Mouse (Mus musculus) neural tube, embryonic 14.5 days (tissue): ENCODE data around the gene Tmem184c. TPM values are rescaled to one million over a fixed set of nuclear protein-coding genes. Genes with fewer than 3 reads are reported as not detected.

Experiments
- ATAC-seq: fragments of 200-750 bp; cut with Nextera tagmentation; 2 replicates; pipeline ENCODE4 v1.8.0; 2017; ENCODE audit warnings: low read depth, mild to moderate bottlenecking, moderate TSS enrichment, moderate library complexity
- H3K27ac ChIP-seq: fragments of 300-500 bp; sonication (generic); 2 replicates; pipeline ENCODE4 v1.5.1; 2014; ENCODE audit warnings: low read depth, mild to moderate bottlenecking, control low read depth, low read length, moderate library complexity, mixed read lengths
- H3K27me3 ChIP-seq: fragments of 300-500 bp; sonication (generic); 2 replicates; pipeline ENCODE4 v1.6.1; 2014; ENCODE audit warnings: low read length; ENCODE audit not compliant: control insufficient read depth, insufficient read depth
- H3K36me3 ChIP-seq: fragments of 300-500 bp; sonication (generic); 2 replicates; pipeline ENCODE4 v1.6.1; 2014; ENCODE audit warnings: low read length, mixed read lengths; ENCODE audit not compliant: control insufficient read depth, insufficient read depth
- H3K4me1 ChIP-seq: fragments of 300-500 bp; sonication (generic); 2 replicates; pipeline ENCODE4 v1.6.1; 2014; ENCODE audit warnings: low read length; ENCODE audit not compliant: control insufficient read depth, insufficient read depth
- H3K4me2 ChIP-seq: fragments of 300-500 bp; sonication (generic); 2 replicates; pipeline ENCODE4 v1.6.1; 2014; ENCODE audit warnings: mild to moderate bottlenecking, low read depth, low read length, control low read depth
- H3K4me3 ChIP-seq: fragments of 300-500 bp; sonication (generic); 2 replicates; pipeline ENCODE4 v1.5.1; 2014; ENCODE audit warnings: low read depth, low read length, control low read depth, mixed read lengths
- H3K9ac ChIP-seq: fragments of 300-500 bp; sonication (generic); replicated peaks from 2 replicates; pipeline ENCODE4 v1.6.1; 2014; ENCODE audit warnings: low read depth, mild to moderate bottlenecking, control low read depth, low read length, mixed read lengths
- H3K9me3 ChIP-seq: fragments of 300-500 bp; sonication (generic); 2 replicates; pipeline ENCODE4 v1.6.1; 2016; ENCODE audit warnings: low read length; ENCODE audit not compliant: control insufficient read depth
- WGBS: fragments of 180-500 bp; shearing (Covaris S2); extraction: QIAGEN DNeasy Blood & Tissue Kit; methylation state at CpG from one replicate; pipeline ENCODE4 v1.1.7; 2014; 5-methylcytosine and 5-hydroxymethylcytosine counted together
- polyA plus RNA-seq: library from polyadenylated mRNA; unstranded; fragments of >200 nt; fragmentation: Nextera tagmentation; extraction: Ambion mirVana; gene quantifications from 2 replicates; pipeline ENCODE4 v1.2.1, GENCODE M21; 2014

The Tmem184c gene
- polyA plus RNA-seq, 1 experiment from 2014 or later: 81.1 TPM

GRCm38 (mm10) chr8:77629858-77630537, 19.5 kb upstream of the Tmem184c start:
- Histone ChIP-seq H3K4me3 (no peak overlapping the region), H3K4me1 (no peaks in the 10 kb centered on the region), H3K9me3 (no peaks in the 10 kb centered on the region), H3K9ac (no peak overlapping the region), H3K27me3 (no peaks in the 10 kb centered on the region), H3K4me2 (no peak overlapping the region), H3K27ac (no peak overlapping the region), H3K36me3 (no peaks in the 10 kb centered on the region)
- 18% methylated on average over 15 of the region's 15 CpGs for WGBS
- ATAC-seq: peak; percentile 96

- 56% methylated on average over 7 of the region's 7 CpGs for WGBS
- no peaks in the 10 kb centered on the region for H3K27me3 ChIP-seq
- H3K4me3 ChIP-seq: no peak overlapping the region
- no peaks in the 10 kb centered on the region for H3K4me1 ChIP-seq
- no peak overlapping the region for H3K4me2 ChIP-seq
- ATAC-seq: no peak
- H3K36me3 ChIP-seq: no peaks in the 10 kb centered on the region
- H3K9ac ChIP-seq: no peak overlapping the region
- no peak overlapping the region for H3K27ac ChIP-seq
- H3K9me3 ChIP-seq: no peaks in the 10 kb centered on the region
Measured at GRCm38 (mm10) chr8:77623677-77624209, 13.2 kb upstream of the Tmem184c start.

- ATAC-seq: no peak
- H3K27me3 ChIP-seq: no peaks in the 10 kb centered on the region
- no peak overlapping the region for H3K27ac ChIP-seq
- no peaks in the 10 kb centered on the region for H3K4me1 ChIP-seq
- no peak overlapping the region for H3K9ac ChIP-seq
- H3K36me3 ChIP-seq: no peaks in the 10 kb centered on the region
- 60% methylated on average over 2 of the region's 2 CpGs for WGBS
- H3K4me3 ChIP-seq: no peak overlapping the region
- H3K4me2 ChIP-seq: no peak overlapping the region
- H3K9me3 ChIP-seq: no peaks in the 10 kb centered on the region
Measured at GRCm38 (mm10) chr8:77617916-77618315, 7.4 kb upstream of the Tmem184c start.

GRCm38 (mm10) chr8:77609621-77610020, 877 bp downstream of the Tmem184c start:
- Histone ChIP-seq H3K9me3 (no peaks in the 10 kb centered on the region), H3K4me2 (peak overlapping the region; percentile 87), H3K4me1 (peaks cover 13% of the 10 kb centered on the region), H3K4me3 (peak overlapping the region; percentile 85), H3K27ac (no peak overlapping the region), H3K27me3 (no peaks in the 10 kb centered on the region), H3K9ac (peak overlapping the region; percentile 64), H3K36me3 (peaks cover 3% of the 10 kb centered on the region; the same call in 1 of the 2 replicates)
- 9% methylated on average over 7 of the region's 7 CpGs for WGBS
- no peak for ATAC-seq

GRCm38 (mm10) chr8:77584174-77584573, 26.3 kb downstream of the Tmem184c start:
- H3K36me3 ChIP-seq: no peaks in the 10 kb centered on the region; the same call in none of the 2 replicates
- no peak for ATAC-seq
- no peaks in the 10 kb centered on the region for H3K9me3 ChIP-seq
- no peak overlapping the region for H3K9ac ChIP-seq
- H3K4me2 ChIP-seq: no peak overlapping the region
- WGBS: 87% methylated on average over 4 of the region's 4 CpGs
- no peak overlapping the region for H3K27ac ChIP-seq
- H3K27me3 ChIP-seq: no peaks in the 10 kb centered on the region
- H3K4me3 ChIP-seq: no peak overlapping the region
- no peaks in the 10 kb centered on the region for H3K4me1 ChIP-seq

- Histone ChIP-seq H3K4me1 (no peaks in the 10 kb centered on the region), H3K9me3 (no peaks in the 10 kb centered on the region), H3K36me3 (peaks cover 5% of the 10 kb centered on the region), H3K27ac (no peak overlapping the region), H3K4me2 (no peak overlapping the region), H3K27me3 (no peaks in the 10 kb centered on the region), H3K9ac (no peak overlapping the region), H3K4me3 (no peak overlapping the region)
- ATAC-seq: no peak
- WGBS: 95% methylated on average over 7 of the region's 7 CpGs
Measured at GRCm38 (mm10) chr8:77577674-77578073, 32.8 kb downstream of the Tmem184c start.

- ATAC-seq: no peak
- H3K36me3 ChIP-seq: peaks cover 11% of the 10 kb centered on the region; the same call in 1 of the 2 replicates
- no peaks in the 10 kb centered on the region for H3K9me3 ChIP-seq
- no peak overlapping the region for H3K4me3 ChIP-seq
- no peaks in the 10 kb centered on the region for H3K4me1 ChIP-seq
- WGBS: 90% methylated on average over 5 of the region's 5 CpGs
- H3K27me3 ChIP-seq: no peaks in the 10 kb centered on the region
- no peak overlapping the region for H3K27ac ChIP-seq
- H3K9ac ChIP-seq: no peak overlapping the region
- H3K4me2 ChIP-seq: no peak overlapping the region
Measured at GRCm38 (mm10) chr8:77574229-77574628, 36.3 kb downstream of the Tmem184c start.

GRCm38 (mm10) chr8:77561441-77561840, 49.1 kb downstream of the Tmem184c start:
- no peak for ATAC-seq
- Histone ChIP-seq H3K4me1 (no peaks in the 10 kb centered on the region), H3K4me3 (no peak overlapping the region), H3K4me2 (no peak overlapping the region), H3K36me3 (peaks cover 43% of the 10 kb centered on the region), H3K9ac (no peak overlapping the region), H3K27ac (no peak overlapping the region), H3K27me3 (no peaks in the 10 kb centered on the region), H3K9me3 (no peaks in the 10 kb centered on the region)
- 92% methylated on average over 3 of the region's 3 CpGs for WGBS

GRCm38 (mm10) chr8:77552491-77552890, 58.0 kb downstream of the Tmem184c start:
- Histone ChIP-seq H3K4me2 (no peak overlapping the region), H3K27ac (no peak overlapping the region), H3K36me3 (peaks cover 28% of the 10 kb centered on the region), H3K9me3 (no peaks in the 10 kb centered on the region), H3K4me3 (no peak overlapping the region), H3K9ac (no peak overlapping the region), H3K27me3 (no peaks in the 10 kb centered on the region), H3K4me1 (peaks cover 3% of the 10 kb centered on the region; the same call in 1 of the 2 replicates)
- no peak for ATAC-seq
- 99% methylated on average over 3 of the region's 3 CpGs for WGBS
